Mouse (Mus musculus): ENCODE results near the gene Vmn2r51.
"Not testable (repeated sequence)": the region's sequence is repeated elsewhere in the genome, so short reads cannot be mapped to it uniquely, and the experiment has no call there.

DNA sequence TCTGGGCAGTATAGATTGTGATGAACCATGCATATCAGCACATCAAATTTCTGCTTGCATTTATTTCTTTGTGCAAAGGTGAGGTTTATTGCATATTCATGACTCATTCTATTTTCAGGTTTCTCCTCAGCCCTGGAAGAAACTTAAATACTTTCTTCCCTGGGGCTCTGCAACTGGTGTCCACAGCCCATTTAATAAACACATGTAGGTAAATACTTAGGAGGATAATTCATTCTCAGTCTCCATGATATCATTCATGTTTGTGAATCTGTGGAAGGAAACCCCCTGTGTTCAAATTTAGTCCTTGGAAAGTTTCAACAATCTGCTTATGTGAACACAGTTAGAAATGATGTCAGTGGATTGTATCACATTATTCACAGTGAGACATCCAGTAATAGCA is 52.3 kb downstream of the Vmn2r51 start, which contains the start of gene Vmn2r50:
- TF ChIP-seq EP300 (IDR thresholded peaks at IDR 0.05; ENCODE audit: insufficient read depth, low read depth, low read length); CTCF (IDR thresholded peaks at IDR 0.05); POLR2A (IDR thresholded peaks at IDR 0.05; ENCODE audit: insufficient read depth, low read depth, low read length): not testable (repeated sequence)

Data from heart, adult 2 months (tissue).